Mouse (Mus musculus): ENCODE results near the gene AI467606.
"Not testable (repeated sequence)": the region's sequence is repeated elsewhere in the genome, so short reads cannot be mapped to it uniquely, and the experiment has no call there.

DNA sequence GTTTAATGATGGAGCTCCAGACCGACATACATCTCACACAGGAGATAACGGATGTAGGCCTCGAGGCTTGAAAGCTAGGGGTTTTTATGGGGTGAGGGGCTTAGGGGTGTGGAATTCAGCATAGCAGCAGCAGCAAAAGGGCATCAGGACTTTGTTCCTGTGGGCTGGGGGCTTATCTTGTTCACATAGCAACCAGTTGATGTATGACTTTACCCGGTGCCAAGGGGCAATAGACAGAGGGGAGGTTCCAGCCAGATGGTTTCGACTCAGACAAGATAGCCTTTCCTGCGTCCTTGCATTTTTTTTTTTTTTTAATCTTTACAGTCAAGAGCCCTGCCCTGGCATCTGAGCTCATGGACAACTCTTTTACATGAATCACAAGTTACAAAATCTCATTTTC is 5.4 kb upstream of the AI467606 start:
- TF ChIP-seq CTCF (IDR thresholded peaks at IDR 0.05; ENCODE audit: low read depth): not testable (repeated sequence)
- TF ChIP-seq EP300 (IDR thresholded peaks at IDR 0.05; ENCODE audit: low read depth): peak; percentile 84

Measured in liver, postnatal 0 days (tissue).